Mouse (Mus musculus): ENCODE data around the gene Hs3st5.
A peak's percentile ranks its signal among the peaks of the same experiment; 100 is the strongest.

The Hs3st5 gene

DNA sequence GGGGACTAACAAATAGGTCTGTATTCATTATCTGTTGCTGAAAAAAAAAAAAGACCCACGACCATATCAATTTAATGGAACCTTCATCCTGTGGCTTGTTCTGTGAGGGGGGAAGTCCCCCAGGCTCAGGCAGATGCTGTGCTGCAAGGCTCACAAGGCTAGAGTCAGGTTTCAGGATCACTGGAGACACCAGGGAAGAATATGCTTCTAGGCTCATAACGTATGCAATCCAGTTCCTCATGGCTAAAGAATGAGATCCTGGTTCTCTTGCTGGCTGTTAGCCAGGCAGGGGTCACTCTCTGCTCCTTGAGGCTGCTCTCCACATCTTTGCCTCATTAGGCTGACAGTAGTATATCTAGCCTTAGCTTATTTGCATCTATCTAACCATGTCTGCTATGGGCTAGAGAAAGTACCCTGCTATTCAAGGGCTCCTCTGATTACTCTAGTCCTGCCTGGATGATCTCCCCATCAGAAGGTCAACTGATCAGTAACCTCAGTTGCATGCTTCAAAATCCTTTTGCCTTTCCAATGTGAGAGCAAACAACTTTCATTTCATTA lies 294.4 kb downstream of the Hs3st5 start:
- DNase-seq (ENCODE audit: low spot score in 2 of 2): no peak

DNA sequence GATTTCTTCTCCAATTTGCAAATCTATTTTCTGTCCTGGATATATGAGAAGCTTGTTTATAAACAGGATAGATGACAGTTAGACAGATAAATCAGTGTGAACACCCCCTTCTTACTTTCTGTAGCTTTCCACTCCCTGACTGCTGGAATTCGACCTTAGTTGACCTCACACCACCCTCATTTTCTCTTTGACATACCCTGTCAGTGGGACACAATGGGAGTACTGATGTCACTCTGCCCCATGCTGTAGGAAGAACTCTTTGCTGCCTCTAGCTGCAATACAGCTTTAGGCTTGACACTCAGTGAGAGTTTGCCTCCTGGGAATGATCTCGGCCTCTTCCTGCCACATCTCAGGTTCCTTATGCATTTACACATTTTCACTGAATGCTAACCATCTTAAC lies 297.1 kb downstream of the Hs3st5 start:
- DNase-seq (ENCODE audit: low spot score in 2 of 2): no peak

DNA sequence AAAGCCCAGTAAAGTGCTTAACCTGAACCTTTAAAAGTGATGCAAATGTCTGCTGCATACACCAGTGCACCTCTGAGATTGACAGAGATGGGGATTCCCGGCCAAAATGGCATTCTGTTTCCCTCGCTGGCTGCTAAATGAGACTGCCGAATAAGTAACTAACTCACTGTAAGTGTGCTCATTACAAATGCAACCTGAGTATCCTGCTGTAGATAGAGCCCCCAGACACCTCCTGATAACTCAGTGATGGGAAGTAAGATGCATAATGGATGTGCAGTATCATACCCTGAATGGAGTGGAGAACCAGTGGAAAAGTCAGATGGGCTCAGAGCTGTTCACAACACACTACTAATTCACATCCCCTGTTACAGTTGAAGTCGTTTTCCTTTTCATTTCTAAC lies 298.7 kb downstream of the Hs3st5 start:
- no peak for DNase-seq (ENCODE audit: low spot score in 2 of 2)

DNA sequence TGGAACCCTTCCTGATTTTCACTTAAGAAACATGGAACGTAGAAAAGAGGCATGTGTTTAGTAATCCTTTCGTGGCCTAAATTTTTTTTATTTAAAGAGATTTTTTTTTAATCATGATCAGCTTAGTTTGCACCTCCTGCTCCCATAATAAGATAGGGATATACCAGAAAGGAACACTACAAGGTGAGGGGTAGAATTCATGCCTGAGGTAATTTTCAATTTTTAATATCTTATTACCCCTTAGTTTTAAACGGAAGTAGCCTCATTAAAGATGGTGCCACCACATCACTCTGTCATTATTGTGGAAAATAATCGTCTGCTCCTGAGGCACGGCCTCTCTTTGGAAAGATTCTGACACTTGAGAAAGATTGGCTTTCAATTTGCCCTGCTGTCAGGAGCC lies 299.2 kb downstream of the Hs3st5 start:
- no peak for DNase-seq (ENCODE audit: low spot score in 2 of 2)

DNA sequence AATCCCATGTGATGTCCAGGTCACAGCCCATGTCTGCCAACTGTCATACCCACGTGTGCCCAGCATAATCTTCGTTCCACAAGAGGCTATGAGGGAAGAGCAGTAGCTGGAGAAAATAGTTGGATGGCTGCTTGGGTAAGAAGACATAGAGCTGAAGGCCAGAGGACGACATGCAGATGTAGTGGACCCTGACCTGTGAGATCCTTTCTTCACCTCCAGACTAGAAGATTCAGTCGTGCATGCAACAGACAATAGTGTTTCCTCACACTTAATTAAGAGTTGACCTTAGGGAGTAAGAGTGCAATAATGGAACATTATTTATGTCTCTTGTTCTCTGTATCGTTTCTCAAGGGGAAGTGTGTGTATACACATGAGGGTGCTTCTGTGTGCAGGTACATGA lies 300.4 kb downstream of the Hs3st5 start:
- DNase-seq (ENCODE audit: low spot score in 2 of 2): no peak

DNA sequence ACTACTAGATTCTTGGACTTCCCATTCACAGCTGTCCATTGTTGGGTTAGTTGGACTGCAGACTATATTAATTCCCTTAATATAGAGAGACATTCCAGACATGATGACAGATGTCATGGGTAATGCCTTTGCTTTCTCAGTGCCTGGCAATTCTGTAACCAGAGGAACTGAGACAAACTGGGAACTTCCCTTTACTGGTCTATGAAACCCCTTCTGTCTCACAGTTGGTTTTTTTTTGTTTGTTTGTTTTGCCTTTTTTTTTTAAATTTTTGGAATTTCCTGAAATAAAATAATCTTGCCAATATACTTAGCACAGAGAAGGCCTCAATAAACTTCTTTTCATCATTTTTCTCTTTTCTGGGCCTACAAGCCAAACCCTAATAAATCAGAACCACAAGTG lies 312.3 kb downstream of the Hs3st5 start:
- DNase-seq (ENCODE audit: low spot score in 2 of 2): no peak

DNA sequence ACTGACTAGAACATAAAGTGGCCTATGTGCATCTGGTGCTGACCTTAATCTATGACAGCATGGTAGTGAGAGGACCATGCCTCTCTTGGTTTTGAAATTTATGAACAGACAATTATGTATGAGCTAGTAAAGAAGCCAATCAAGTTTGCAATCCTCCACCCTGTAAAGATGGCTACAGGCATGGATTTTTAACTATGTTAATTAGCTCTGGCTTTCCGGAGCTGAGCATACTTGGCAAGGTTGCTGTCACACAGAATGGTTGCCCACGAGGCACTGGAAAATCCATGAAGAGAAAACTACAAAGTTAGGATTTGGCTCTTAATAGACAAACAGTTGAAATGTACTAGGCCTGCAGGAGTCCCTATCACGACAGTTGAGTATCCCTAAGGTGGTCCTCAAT lies 322.5 kb downstream of the Hs3st5 start:
- no peak for DNase-seq (ENCODE audit: low spot score in 2 of 2)

DNA sequence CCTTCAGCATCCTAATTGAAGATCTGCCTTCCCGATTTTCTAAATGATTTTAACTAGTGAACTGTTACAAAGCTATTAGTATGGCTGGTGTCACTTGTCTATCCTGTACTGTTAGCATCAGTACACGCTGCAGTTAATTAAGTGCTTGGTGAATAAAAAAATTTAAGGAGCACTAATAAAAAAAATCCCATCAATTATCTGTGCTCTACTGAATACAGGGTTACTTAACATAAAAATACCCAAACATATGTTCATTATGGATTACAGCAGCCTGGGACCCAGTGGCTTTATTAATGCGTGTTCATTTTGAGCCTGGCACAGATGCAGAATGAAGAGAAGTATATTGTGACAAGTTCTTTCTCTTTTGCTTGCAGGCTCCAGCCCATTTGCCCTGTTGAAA lies 325.6 kb downstream of the Hs3st5 start:
- no peak for DNase-seq (ENCODE audit: low spot score in 2 of 2)

DNA sequence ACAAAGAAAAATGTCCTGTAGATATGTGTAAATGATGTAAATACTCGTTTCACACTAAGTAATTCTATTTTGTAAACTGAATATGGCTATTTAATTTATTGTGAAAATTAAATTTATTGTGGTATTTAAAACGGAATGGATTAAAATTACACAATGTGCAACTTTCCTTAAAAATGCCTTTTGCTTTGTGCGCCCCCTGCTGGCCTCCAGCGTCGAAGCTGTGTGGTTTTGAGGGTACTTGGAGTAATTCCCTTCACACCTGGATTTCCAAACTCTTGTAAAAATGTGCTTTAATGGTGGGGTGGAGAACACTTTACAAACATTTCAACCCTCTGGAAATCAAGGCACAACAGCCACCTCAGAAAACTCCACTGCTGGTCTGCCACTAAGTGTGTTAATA lies 327.6 kb downstream of the Hs3st5 start:
- DNase-seq (ENCODE audit: low spot score in 2 of 2): peak; percentile 6 to 11

DNA sequence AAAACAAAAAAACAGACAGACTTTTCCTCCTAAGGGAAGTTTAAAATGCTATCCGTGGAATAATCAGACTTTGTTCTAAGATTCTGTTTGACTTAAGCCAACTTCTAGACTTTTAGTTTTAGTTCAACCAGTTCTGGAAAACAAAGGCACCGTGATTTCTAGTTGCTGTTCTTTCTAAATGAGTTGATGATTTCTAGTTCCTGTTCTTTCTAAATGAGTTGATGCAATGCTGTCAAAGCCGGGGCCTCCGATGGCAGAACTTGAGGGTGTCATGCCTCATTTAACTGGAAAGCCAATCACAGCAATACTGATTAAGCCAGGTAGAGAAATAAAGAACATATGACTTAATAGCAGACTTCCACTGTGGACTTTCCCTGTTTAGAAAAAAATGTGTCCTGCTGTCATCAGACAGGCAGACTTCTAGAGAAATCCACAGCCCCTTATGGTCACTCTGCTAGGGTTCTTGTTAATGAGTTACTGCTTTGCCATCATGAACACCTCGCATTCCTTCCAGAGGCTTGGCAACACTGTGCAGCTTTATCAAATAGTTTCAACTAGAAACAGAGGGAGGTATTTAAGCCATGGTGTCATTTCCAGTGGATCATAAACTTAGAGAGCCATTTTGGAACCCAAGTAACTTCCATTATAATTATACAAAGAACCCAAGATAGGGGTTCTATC lies 329.4 kb downstream of the Hs3st5 start:
- DNase-seq (ENCODE audit: low spot score in 2 of 2): no peak

DNA sequence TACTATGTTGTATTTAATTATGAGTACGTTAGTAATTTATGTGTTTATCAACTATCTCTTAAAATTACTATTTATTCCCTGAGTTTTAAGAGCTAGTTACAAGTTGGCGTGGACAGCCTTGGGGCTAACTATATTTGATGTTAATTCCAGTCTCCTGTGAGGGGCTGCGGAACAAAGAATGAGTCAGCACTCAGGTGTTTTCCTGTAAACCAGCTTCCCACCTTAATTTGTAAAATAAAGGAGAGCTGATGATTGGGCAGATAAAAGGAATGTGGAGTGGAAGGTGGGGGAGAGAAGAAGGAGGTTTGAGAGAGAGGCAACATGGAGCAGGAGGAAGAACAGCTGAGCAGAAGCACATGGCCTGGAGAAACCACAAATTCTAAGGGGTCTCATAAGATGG lies 343.6 kb downstream of the Hs3st5 start:
- DNase-seq (ENCODE audit: low spot score in 2 of 2): no peak

DNA sequence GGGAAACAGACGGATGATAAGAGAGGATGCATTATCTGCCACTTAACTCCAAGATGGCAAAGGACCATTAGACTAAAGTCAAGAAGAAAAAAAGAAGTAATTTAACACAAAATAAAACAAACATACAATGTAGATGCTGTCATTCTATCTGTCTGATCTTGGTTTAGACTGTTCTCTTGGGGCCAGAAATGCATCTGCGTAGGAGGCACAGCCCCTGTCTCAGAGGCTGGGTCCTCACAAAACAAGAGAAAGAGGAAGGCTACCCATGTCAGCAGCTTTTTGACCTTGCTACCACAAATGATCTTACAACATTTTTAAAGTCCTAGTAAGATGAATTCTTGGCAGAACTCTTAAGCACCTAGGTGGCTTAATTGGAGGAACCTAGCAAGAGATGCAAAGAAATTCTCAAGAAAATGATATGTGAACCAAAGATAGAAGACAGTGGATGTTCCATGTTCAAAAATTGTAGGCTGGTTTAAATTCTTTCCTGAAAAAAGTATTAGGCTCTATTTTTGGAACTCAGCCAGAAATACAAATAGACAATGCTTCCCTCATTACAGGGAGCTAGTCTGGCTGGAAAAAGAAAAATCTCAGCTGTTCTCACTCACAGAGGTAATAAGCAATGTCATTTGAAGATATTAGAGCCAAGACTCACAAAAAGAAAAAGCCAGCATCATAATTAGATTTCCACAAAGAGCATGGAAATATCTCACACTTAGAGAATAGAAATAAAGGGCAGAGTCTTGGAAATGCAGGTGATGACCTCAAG lies 355.7 kb downstream of the Hs3st5 start:
- no peak for DNase-seq (ENCODE audit: low spot score in 2 of 2)

Measured in right cerebral cortex, postnatal 36 days (tissue).